Mouse (Mus musculus) leukemia stem cell, adult 10-12 weeks (primary cell): ENCODE results near the gene Gdnf. TPM values are rescaled to one million over a fixed set of nuclear protein-coding genes. Genes with fewer than 3 reads are reported as not detected.

Source experiments
- polyA plus RNA-seq: library from polyadenylated mRNA; stranded (reverse); fragments of >175 nt; gene quantifications from 2 replicates; pipeline ENCODE4 v1.2.3, GENCODE M21; 2012; ENCODE audit warnings: low replicate concordance

The Gdnf gene
- polyA plus RNA-seq = not detected in 2 replicates

GRCm38 (mm10) chr15:7810556-7811252, at the start of gene Gdnf:
TSS of gene Gdnf (plus strand) at chr15:7810846.

